Mouse (Mus musculus): Measurements from ENCODE around the gene Tmem208. TPM values are rescaled to one million over a fixed set of nuclear protein-coding genes. Genes with fewer than 3 reads are reported as not detected.

The Tmem208 gene
- 111 and 126 TPM in 2 replicates for polyA plus RNA-seq (2015; fragmentation: Nextera tagmentation; extraction: Ambion mirVana)

DNA sequence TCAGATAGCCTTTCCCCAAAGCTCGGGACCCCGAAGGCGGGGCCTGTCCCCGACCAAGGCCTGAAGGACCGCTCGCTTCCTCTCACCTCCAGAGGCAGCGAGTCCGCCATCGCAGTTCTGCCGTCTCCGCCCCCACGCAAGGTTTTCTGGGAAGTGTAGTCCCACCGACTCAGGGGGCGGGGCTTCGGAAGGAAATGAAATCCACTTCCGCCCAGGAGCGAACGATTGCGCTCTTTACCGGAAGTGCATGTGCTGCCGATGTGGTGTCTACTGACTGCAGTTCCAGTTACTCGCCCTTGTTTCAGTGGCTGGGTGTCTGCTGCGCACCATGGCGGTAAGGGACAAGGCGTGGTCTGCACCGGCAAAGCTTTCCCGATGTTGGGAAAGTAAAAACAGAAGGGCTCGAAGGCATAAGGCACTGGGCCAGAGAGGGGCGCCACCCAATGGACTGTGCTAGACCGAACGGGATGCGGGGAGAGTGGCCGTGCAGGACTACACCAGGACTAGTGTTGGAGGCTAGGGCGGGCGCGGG lies at the start of gene Tmem208, which contains the start of gene Lrrc29:
Gene Tmem208, plus strand, starts transcription at position 214 of the 532 bp plus-strand sequence.
Gene Lrrc29, minus strand, starts transcription at position 138 of the 532 bp plus-strand sequence.
- H3K27ac ChIP-seq (ENCODE audit: low read length), result peak within 1 kb of the TSS; percentile 86
- peak; percentile 94 for ATAC-seq
- H3K4me3 ChIP-seq (replicated peaks; ENCODE audit: low read length), result peak within 1 kb of the TSS; percentile 91
- H3K36me3 ChIP-seq (ENCODE audit: control insufficient read depth, insufficient read depth), result peaks cover 18% of the 10 kb centered on the region
- H3K9me3 ChIP-seq (ENCODE audit: control insufficient read depth, low read length), result no peaks in the 10 kb centered on the region
- H3K4me1 ChIP-seq (replicated peaks; ENCODE audit: control insufficient read depth, insufficient read depth, low read length), result peaks cover 21% of the 10 kb centered on the region
- peak within 1 kb of the TSS; percentile 79 for H3K4me2 ChIP-seq (ENCODE audit: low read length)
- WGBS, result under 1% methylated on average over 36 of the region's 36 CpGs
- H3K27me3 ChIP-seq (replicated peaks; ENCODE audit: control insufficient read depth, insufficient read depth, low read length), result no peaks in the 10 kb centered on the region
- H3K9ac ChIP-seq (replicated peaks; ENCODE audit: low read depth, low read length), result peak within 1 kb of the TSS; percentile 93

- ATAC-seq, result peak; percentile 61
- H3K27me3 ChIP-seq (replicated peaks; ENCODE audit: control insufficient read depth, insufficient read depth, low read length), result peaks cover 41% of the 10 kb centered on the region
- peak overlapping the region; percentile 15 for H3K4me3 ChIP-seq (replicated peaks; ENCODE audit: low read length)
- H3K4me1 ChIP-seq (replicated peaks; ENCODE audit: control insufficient read depth, insufficient read depth, low read length), result peaks cover 21% of the 10 kb centered on the region
- under 1% methylated on average over 24 of the region's 28 CpGs for WGBS
- H3K9me3 ChIP-seq (ENCODE audit: control insufficient read depth, low read length), result no peaks in the 10 kb centered on the region
- H3K9ac ChIP-seq (replicated peaks; ENCODE audit: low read depth, low read length), result no peak overlapping the region; the same call in 1 of the 2 replicates
- peaks cover 10% of the 10 kb centered on the region; the same call in 1 of the 2 replicates for H3K36me3 ChIP-seq (ENCODE audit: control insufficient read depth, insufficient read depth)
- no peak overlapping the region for H3K27ac ChIP-seq (ENCODE audit: low read length)
- H3K4me2 ChIP-seq (ENCODE audit: low read length), result peak overlapping the region; percentile 52
Observed at GRCm38 (mm10) chr8:105278911-105279334, 47.2 kb upstream of the Tmem208 start.

DNA sequence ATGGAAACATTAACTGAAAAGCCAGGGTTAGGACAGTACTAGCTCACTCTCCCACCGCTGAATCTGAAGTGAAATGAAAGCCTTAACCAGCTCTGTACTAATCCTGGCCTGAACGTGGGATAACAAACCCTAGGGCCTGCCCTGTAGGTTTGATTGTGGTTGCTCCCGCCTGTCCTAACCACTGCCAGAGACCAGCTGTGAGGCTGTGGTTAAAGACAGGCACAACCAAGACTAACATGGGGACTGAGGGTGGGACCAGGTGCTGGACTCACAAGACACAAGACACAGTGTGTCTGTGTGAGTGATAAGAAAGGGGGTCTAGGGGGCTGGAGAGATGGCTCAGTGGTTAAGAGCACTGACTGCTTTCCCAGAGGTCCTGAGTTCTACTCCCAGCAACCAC lies 45.6 kb upstream of the Tmem208 start:
- no peak overlapping the region for H3K9ac ChIP-seq (replicated peaks; ENCODE audit: low read depth, low read length)
- H3K4me3 ChIP-seq (replicated peaks; ENCODE audit: low read length), result no peak overlapping the region
- H3K9me3 ChIP-seq (ENCODE audit: control insufficient read depth, low read length), result no peaks in the 10 kb centered on the region
- H3K27ac ChIP-seq (ENCODE audit: low read length), result no peak overlapping the region
- H3K4me2 ChIP-seq (ENCODE audit: low read length), result no peak overlapping the region
- H3K27me3 ChIP-seq (replicated peaks; ENCODE audit: control insufficient read depth, insufficient read depth, low read length), result peaks cover 28% of the 10 kb centered on the region
- no peak for ATAC-seq
- WGBS, result 73% methylated on average over 3 of the region's 3 CpGs
- H3K36me3 ChIP-seq (ENCODE audit: control insufficient read depth, insufficient read depth), result peaks cover 10% of the 10 kb centered on the region; the same call in 1 of the 2 replicates
- H3K4me1 ChIP-seq (replicated peaks; ENCODE audit: control insufficient read depth, insufficient read depth, low read length), result peaks cover 23% of the 10 kb centered on the region

GRCm38 (mm10) chr8:105281821-105282220 lies 44.3 kb upstream of the Tmem208 start:
- H3K4me3 ChIP-seq (replicated peaks; ENCODE audit: low read length), result no peak overlapping the region
- ATAC-seq, result no peak
- no peak overlapping the region for H3K4me2 ChIP-seq (ENCODE audit: low read length)
- H3K27ac ChIP-seq (ENCODE audit: low read length), result no peak overlapping the region
- no peak overlapping the region for H3K9ac ChIP-seq (replicated peaks; ENCODE audit: low read depth, low read length)
- H3K9me3 ChIP-seq (ENCODE audit: control insufficient read depth, low read length), result no peaks in the 10 kb centered on the region
- peaks cover 26% of the 10 kb centered on the region for H3K4me1 ChIP-seq (replicated peaks; ENCODE audit: control insufficient read depth, insufficient read depth, low read length)
- 91% methylated on average over 12 of the region's 12 CpGs for WGBS
- H3K36me3 ChIP-seq (ENCODE audit: control insufficient read depth, insufficient read depth), result peaks cover 10% of the 10 kb centered on the region; the same call in 1 of the 2 replicates
- peaks cover 18% of the 10 kb centered on the region for H3K27me3 ChIP-seq (replicated peaks; ENCODE audit: control insufficient read depth, insufficient read depth, low read length)

- Histone ChIP-seq H3K27ac (ENCODE audit: low read length) (no peak overlapping the region), H3K4me1 (replicated peaks; ENCODE audit: control insufficient read depth, insufficient read depth, low read length) (peaks cover 30% of the 10 kb centered on the region), H3K4me3 (replicated peaks; ENCODE audit: low read length) (no peak overlapping the region), H3K4me2 (ENCODE audit: low read length) (no peak overlapping the region), H3K9ac (replicated peaks; ENCODE audit: low read depth, low read length) (no peak overlapping the region), H3K36me3 (ENCODE audit: control insufficient read depth, insufficient read depth) (peaks cover 10% of the 10 kb centered on the region; the same call in 1 of the 2 replicates), H3K27me3 (replicated peaks; ENCODE audit: control insufficient read depth, insufficient read depth, low read length) (peaks cover 14% of the 10 kb centered on the region), H3K9me3 (ENCODE audit: control insufficient read depth, low read length) (no peaks in the 10 kb centered on the region)
- 97% methylated on average over 4 of the region's 4 CpGs for WGBS
- no peak for ATAC-seq
Observed at GRCm38 (mm10) chr8:105282239-105282638, 43.9 kb upstream of the Tmem208 start.

- peaks cover 10% of the 10 kb centered on the region; the same call in 1 of the 2 replicates for H3K36me3 ChIP-seq (ENCODE audit: control insufficient read depth, insufficient read depth)
- peaks cover 7% of the 10 kb centered on the region for H3K27me3 ChIP-seq (replicated peaks; ENCODE audit: control insufficient read depth, insufficient read depth, low read length)
- no peak overlapping the region for H3K27ac ChIP-seq (ENCODE audit: low read length)
- H3K4me3 ChIP-seq (replicated peaks; ENCODE audit: low read length), result no peak overlapping the region
- H3K4me2 ChIP-seq (ENCODE audit: low read length), result no peak overlapping the region
- 19% methylated on average over 23 of the region's 23 CpGs for WGBS
- H3K4me1 ChIP-seq (replicated peaks; ENCODE audit: control insufficient read depth, insufficient read depth, low read length), result peaks cover 38% of the 10 kb centered on the region
- no peaks in the 10 kb centered on the region for H3K9me3 ChIP-seq (ENCODE audit: control insufficient read depth, low read length)
- no peak overlapping the region for H3K9ac ChIP-seq (replicated peaks; ENCODE audit: low read depth, low read length)
- ATAC-seq, result 0 out of 2 replicates have a peak, but pooled peaks have one; percentile 8
Observed at GRCm38 (mm10) chr8:105283074-105283473, 43.1 kb upstream of the Tmem208 start.

GRCm38 (mm10) chr8:105285514-105285913 lies 40.6 kb upstream of the Tmem208 start:
- ATAC-seq, result no peak
- Histone ChIP-seq H3K36me3 (ENCODE audit: control insufficient read depth, insufficient read depth) (peaks cover 8% of the 10 kb centered on the region; the same call in 1 of the 2 replicates), H3K27me3 (replicated peaks; ENCODE audit: control insufficient read depth, insufficient read depth, low read length) (no peaks in the 10 kb centered on the region), H3K4me1 (replicated peaks; ENCODE audit: control insufficient read depth, insufficient read depth, low read length) (peaks cover 46% of the 10 kb centered on the region), H3K27ac (ENCODE audit: low read length) (no peak overlapping the region), H3K9ac (replicated peaks; ENCODE audit: low read depth, low read length) (no peak overlapping the region), H3K4me3 (replicated peaks; ENCODE audit: low read length) (no peak overlapping the region), H3K4me2 (ENCODE audit: low read length) (no peak overlapping the region), H3K9me3 (ENCODE audit: control insufficient read depth, low read length) (no peaks in the 10 kb centered on the region)
- 46% methylated on average over 12 of the region's 12 CpGs for WGBS

GRCm38 (mm10) chr8:105286907-105287306 lies 39.2 kb upstream of the Tmem208 start:
- H3K9ac ChIP-seq (replicated peaks; ENCODE audit: low read depth, low read length), result no peak overlapping the region
- no peaks in the 10 kb centered on the region for H3K9me3 ChIP-seq (ENCODE audit: control insufficient read depth, low read length)
- peak overlapping the region; percentile 84 for H3K4me2 ChIP-seq (ENCODE audit: low read length)
- H3K4me3 ChIP-seq (replicated peaks; ENCODE audit: low read length), result no peak overlapping the region
- WGBS, result 89% methylated on average over 4 of the region's 4 CpGs
- no peak for ATAC-seq
- no peak overlapping the region for H3K27ac ChIP-seq (ENCODE audit: low read length)
- H3K36me3 ChIP-seq (ENCODE audit: control insufficient read depth, insufficient read depth), result peaks cover 7% of the 10 kb centered on the region; the same call in 1 of the 2 replicates
- H3K4me1 ChIP-seq (replicated peaks; ENCODE audit: control insufficient read depth, insufficient read depth, low read length), result peaks cover 50% of the 10 kb centered on the region
- no peaks in the 10 kb centered on the region for H3K27me3 ChIP-seq (replicated peaks; ENCODE audit: control insufficient read depth, insufficient read depth, low read length)

- no peak for ATAC-seq
- Histone ChIP-seq H3K27ac (ENCODE audit: low read length) (peak overlapping the region; percentile 91; the same call in 1 of the 2 replicates), H3K9me3 (ENCODE audit: control insufficient read depth, low read length) (no peaks in the 10 kb centered on the region), H3K4me3 (replicated peaks; ENCODE audit: low read length) (peak overlapping the region; percentile 61), H3K9ac (replicated peaks; ENCODE audit: low read depth, low read length) (peak overlapping the region; percentile 59), H3K27me3 (replicated peaks; ENCODE audit: control insufficient read depth, insufficient read depth, low read length) (no peaks in the 10 kb centered on the region), H3K4me2 (ENCODE audit: low read length) (peak overlapping the region; percentile 84), H3K36me3 (ENCODE audit: control insufficient read depth, insufficient read depth) (no peaks in the 10 kb centered on the region), H3K4me1 (replicated peaks; ENCODE audit: control insufficient read depth, insufficient read depth, low read length) (peaks cover 50% of the 10 kb centered on the region)
- WGBS, result 80% methylated on average over 5 of the region's 5 CpGs
Observed at GRCm38 (mm10) chr8:105288231-105288630, 37.9 kb upstream of the Tmem208 start.
